Mouse (Mus musculus): ENCODE results near the gene Mapk11.

Mapk11 gene

GRCm38 (mm10) chr15:89173024-89173905 lies 23.8 kb upstream of the Mapk11 start:
- peak; percentile 85 for DNase-seq

- DNase-seq: no peak
These were observed 23.0 kb upstream of the Mapk11 start for GRCm38 (mm10) chr15:89172276-89172935.

- no peak for DNase-seq
These were observed 22.2 kb upstream of the Mapk11 start for GRCm38 (mm10) chr15:89171526-89172051.

GRCm38 (mm10) chr15:89170102-89170501 lies 20.7 kb upstream of the Mapk11 start:
- peak; percentile 86 for DNase-seq

GRCm38 (mm10) chr15:89169431-89169830 lies 20.0 kb upstream of the Mapk11 start:
- DNase-seq: peak; percentile 97

GRCm38 (mm10) chr15:89168922-89169321 lies 19.5 kb upstream of the Mapk11 start:
- DNase-seq: no peak

GRCm38 (mm10) chr15:89165478-89165877 lies 16.1 kb upstream of the Mapk11 start:
- DNase-seq: no peak

GRCm38 (mm10) chr15:89161397-89161796 lies 12.0 kb upstream of the Mapk11 start:
- no peak for DNase-seq

GRCm38 (mm10) chr15:89158516-89158915 lies 9.1 kb upstream of the Mapk11 start:
- no peak for DNase-seq

GRCm38 (mm10) chr15:89157954-89158353 lies 8.5 kb upstream of the Mapk11 start:
- DNase-seq: peak; percentile 77

- no peak for DNase-seq
These were observed 2.9 kb upstream of the Mapk11 start for GRCm38 (mm10) chr15:89152312-89152711.

GRCm38 (mm10) chr15:89150041-89150390 lies 588 bp upstream of the Mapk11 start:
- no peak for DNase-seq

- DNase-seq: no peak
These were observed 745 bp downstream of the Mapk11 start for GRCm38 (mm10) chr15:89148496-89149270.

GRCm38 (mm10) chr15:89147895-89148294 lies 1.5 kb downstream of the Mapk11 start:
- DNase-seq: peak; percentile 50

GRCm38 (mm10) chr15:89147456-89147855 lies 2.0 kb downstream of the Mapk11 start:
- no peak for DNase-seq

- peak; percentile 41 for DNase-seq
These were observed 2.4 kb downstream of the Mapk11 start for GRCm38 (mm10) chr15:89147024-89147423.

- peak; percentile 53 for DNase-seq
These were observed 2.9 kb downstream of the Mapk11 start for GRCm38 (mm10) chr15:89146537-89146936.

- no peak for DNase-seq
These were observed 3.5 kb downstream of the Mapk11 start for GRCm38 (mm10) chr15:89145813-89146350.

GRCm38 (mm10) chr15:89144965-89145364 lies 4.5 kb downstream of the Mapk11 start:
- DNase-seq: no peak

GRCm38 (mm10) chr15:89143134-89143533 lies 6.3 kb downstream of the Mapk11 start:
- DNase-seq: no peak

GRCm38 (mm10) chr15:89141905-89142304 lies 7.5 kb downstream of the Mapk11 start:
- peak; percentile 57 for DNase-seq

- no peak for DNase-seq
These were observed 8.0 kb downstream of the Mapk11 start for GRCm38 (mm10) chr15:89141443-89141842.

Data from kidney, adult 9 months (tissue).